Mouse (Mus musculus) bone marrow, adult 2 months (tissue): Measurements from ENCODE around the gene Srp68.

Source experiments
- CTCF ChIP-seq: fragments of 200-500 bp; IDR thresholded peaks from 2 replicates; pipeline ENCODE4 v1.5.1; 2011; ENCODE audit warnings: low read length, control low read depth; ENCODE audit not compliant: control insufficient read depth, insufficient read depth
- POLR2A ChIP-seq: fragments of 200-500 bp; IDR thresholded peaks from 2 replicates; pipeline ENCODE4 v1.6.1; 2011; ENCODE audit warnings: low read depth, mild to moderate bottlenecking, control low read depth, low read length, borderline replicate concordance; ENCODE audit not compliant: control insufficient read depth

- no peak for TF ChIP-seq POLR2A
- no peak for TF ChIP-seq CTCF
Measured at GRCm38 (mm10) chr11:116305423-116305822, 31.4 kb upstream of the Srp68 start.
